Mouse (Mus musculus) olfactory bulb, adult 2 months (tissue): ENCODE results near the gene Accsl.

Experiments used
- CTCF ChIP-seq: fragments of 200-500 bp; IDR thresholded peaks from 2 replicates; pipeline ENCODE4 v1.5.1; 2012; ENCODE audit warnings: low read depth, mild to moderate bottlenecking, low read length, moderate library complexity; ENCODE audit not compliant: insufficient read depth
- POLR2A ChIP-seq: fragments of 200-500 bp; IDR thresholded peaks from 2 replicates; pipeline ENCODE4 v1.6.1; 2012; ENCODE audit warnings: mild to moderate bottlenecking, low read depth, low read length, moderate library complexity; ENCODE audit not compliant: insufficient read depth

DNA sequence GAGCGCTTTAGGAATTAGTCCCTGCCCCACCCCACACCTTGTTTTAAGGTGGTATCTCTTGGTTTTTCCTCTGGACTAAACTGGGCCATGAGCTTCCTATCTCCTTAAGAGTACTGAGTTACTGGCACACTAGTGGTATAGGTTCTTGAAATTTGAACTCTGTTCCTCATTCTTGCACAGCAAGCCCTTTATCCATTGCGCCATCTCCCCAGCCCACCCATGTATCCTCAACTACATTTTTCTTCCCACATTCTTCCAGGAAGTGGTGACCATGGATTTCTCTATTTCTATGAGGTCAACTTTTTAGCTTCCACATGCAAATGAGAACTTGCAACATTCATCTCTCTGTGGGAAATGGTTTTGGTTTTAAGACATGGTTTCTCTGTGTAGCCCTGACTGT lies 44.6 kb upstream of the Accsl start:
- TF ChIP-seq POLR2A (no peak), CTCF (no peak)
